Mouse (Mus musculus) intestine, postnatal 0 days (tissue): ENCODE measurements around the gene Acss2. TPM values are rescaled to one million over a fixed set of nuclear protein-coding genes. Genes with fewer than 3 reads are reported as not detected.

Experiments used
- ATAC-seq: fragments of 200-750 bp; cut with Nextera tagmentation; 2 replicates; pipeline ENCODE4 v1.8.0; 2017; ENCODE audit warnings: mild to moderate bottlenecking, moderate TSS enrichment, moderate library complexity
- H3K27ac ChIP-seq: fragments of 300-500 bp; sonication (generic); 2 replicates; pipeline ENCODE4 v1.5.1; 2014; ENCODE audit warnings: mild to moderate bottlenecking, low read depth, low read length, moderate library complexity
- H3K27me3 ChIP-seq: fragments of 300-500 bp; sonication (generic); replicated peaks from 2 replicates; pipeline ENCODE4 v1.6.1; 2014; ENCODE audit warnings: low read length, mixed read lengths; ENCODE audit not compliant: control insufficient read depth, insufficient read depth
- H3K36me3 ChIP-seq: fragments of 300-500 bp; sonication (generic); 2 replicates; pipeline ENCODE4 v1.6.1; 2014; ENCODE audit warnings: mild to moderate bottlenecking, moderate library complexity; ENCODE audit not compliant: control insufficient read depth, insufficient read depth
- H3K4me1 ChIP-seq: fragments of 300-500 bp; sonication (generic); replicated peaks from 2 replicates; pipeline ENCODE4 v1.6.1; 2014; ENCODE audit warnings: antibody characterized with exemption, low read length, mixed read lengths; ENCODE audit not compliant: control insufficient read depth, insufficient read depth
- H3K4me2 ChIP-seq: fragments of 300-500 bp; sonication (generic); replicated peaks from 2 replicates; pipeline ENCODE4 v1.6.1; 2014; ENCODE audit warnings: low read depth, mild to moderate bottlenecking, moderate library complexity
- H3K4me3 ChIP-seq: fragments of 300-500 bp; sonication (generic); 2 replicates; pipeline ENCODE4 v1.5.1; 2014; ENCODE audit warnings: low read depth, low read length
- H3K9ac ChIP-seq: fragments of 300-500 bp; sonication (generic); 2 replicates; pipeline ENCODE4 v1.6.1; 2014; ENCODE audit warnings: mild to moderate bottlenecking, low read depth, low read length
- H3K9me3 ChIP-seq: fragments of 300-500 bp; sonication (generic); 2 replicates; pipeline ENCODE4 v1.6.1; 2016; ENCODE audit warnings: mixed run types; ENCODE audit not compliant: control insufficient read depth
- CTCF ChIP-seq: sonication (generic); IDR thresholded peaks from 2 replicates; pipeline ENCODE4 v1.5.1; 2016; ENCODE audit warnings: low read depth, mild to moderate bottlenecking, control low read depth, antibody characterized with exemption, moderate library complexity
- WGBS: fragments of 180-500 bp; shearing (Covaris S2); extraction: QIAGEN DNeasy Blood & Tissue Kit; methylation state at CpG from one replicate; pipeline ENCODE4 v1.1.7; 2014; 5-methylcytosine and 5-hydroxymethylcytosine counted together
- polyA plus RNA-seq: library from polyadenylated mRNA; unstranded; fragments of >200 nt; fragmentation: Nextera tagmentation; extraction: Ambion mirVana; gene quantifications from 2 replicates; pipeline ENCODE4 v1.2.1, GENCODE M21; 2015

Gene Acss2
- polyA plus RNA-seq = 8.4 and 9.5 TPM in 2 replicates

- WGBS = 3% methylated on average over 70 of the region's 70 CpGs
- peak; percentile 93 for TF ChIP-seq CTCF
Observed at GRCm38 (mm10) chr2:155517455-155518423, at the start of gene Acss2, which contains the start of gene Ggt7. Acss2 (plus strand) TSS chr2:155517948. Ggt7 (minus strand) TSS chr2:155518237.

GRCm38 (mm10) chr2:155472671-155473569, 44.8 kb upstream of the Acss2 start:
- peak overlapping the region; percentile 97 for H3K4me3 ChIP-seq
- H3K4me1 ChIP-seq = peaks cover 3% of the 10 kb centered on the region; the same call in 1 of the 2 replicates
- no peaks in the 10 kb centered on the region for H3K36me3 ChIP-seq
- H3K9ac ChIP-seq = peak overlapping the region; percentile 99
- H3K27ac ChIP-seq = peak overlapping the region; percentile 93
- ATAC-seq = peak; percentile 76; the same call in 1 of the 2 replicates
- WGBS = under 1% methylated on average over 61 of the region's 71 CpGs
- H3K9me3 ChIP-seq = no peaks in the 10 kb centered on the region
- peak overlapping the region; percentile 74 for H3K4me2 ChIP-seq
- no peaks in the 10 kb centered on the region for H3K27me3 ChIP-seq
- TF ChIP-seq CTCF = no peak

More at GRCm38 (mm10) chr2:155517455-155518423, at the start of gene Acss2, which contains the start of gene Ggt7:
- no peak within 1 kb of the TSS; the same call in 1 of the 2 replicates for H3K27ac ChIP-seq
- peak within 1 kb of the TSS; percentile 80 for H3K4me3 ChIP-seq
- no peaks in the 10 kb centered on the region for H3K4me1 ChIP-seq
- peak within 1 kb of the TSS; percentile 51 for H3K9ac ChIP-seq
- H3K36me3 ChIP-seq = no peaks in the 10 kb centered on the region
- peak within 1 kb of the TSS; percentile 87 for H3K4me2 ChIP-seq
- no peaks in the 10 kb centered on the region for H3K9me3 ChIP-seq
- peak; percentile 99 for ATAC-seq
- H3K27me3 ChIP-seq = peaks cover 6% of the 10 kb centered on the region; the same call in 1 of the 2 replicates

- under 1% methylated on average over 59 of the region's 72 CpGs for WGBS
- Histone ChIP-seq H3K36me3 (no peaks in the 10 kb centered on the region), H3K4me3 (peak within 1 kb of the TSS; percentile 97), H3K4me2 (peak within 1 kb of the TSS; percentile 74), H3K27ac (peak within 1 kb of the TSS; percentile 93), H3K9me3 (no peaks in the 10 kb centered on the region), H3K27me3 (no peaks in the 10 kb centered on the region), H3K9ac (peak within 1 kb of the TSS; percentile 99), H3K4me1 (peaks cover 3% of the 10 kb centered on the region; the same call in 1 of the 2 replicates)
- TF ChIP-seq CTCF = 0 out of 2 replicates have a peak, but pooled peaks have one; percentile 5
- ATAC-seq = peak; percentile 81
Observed at GRCm38 (mm10) chr2:155473570-155474088, 44.1 kb upstream of the Acss2 start, which contains the start of gene Ncoa6. Ncoa6 (minus strand) TSS chr2:155473894.

GRCm38 (mm10) chr2:155482021-155482420, 35.7 kb upstream of the Acss2 start:
- Histone ChIP-seq H3K4me2 (no peak overlapping the region), H3K27me3 (no peaks in the 10 kb centered on the region), H3K9me3 (no peaks in the 10 kb centered on the region), H3K4me1 (no peaks in the 10 kb centered on the region), H3K9ac (no peak overlapping the region), H3K36me3 (no peaks in the 10 kb centered on the region), H3K4me3 (no peak overlapping the region), H3K27ac (no peak overlapping the region)
- 46% methylated on average over 3 of the region's 3 CpGs for WGBS
- TF ChIP-seq CTCF = peak; percentile 75
- no peak for ATAC-seq

GRCm38 (mm10) chr2:155490998-155491397, 26.8 kb upstream of the Acss2 start:
- H3K27ac ChIP-seq = no peak overlapping the region
- no peak overlapping the region for H3K4me2 ChIP-seq
- no peak overlapping the region for H3K9ac ChIP-seq
- TF ChIP-seq CTCF = no peak
- 80% methylated on average over 6 of the region's 6 CpGs for WGBS
- H3K9me3 ChIP-seq = no peaks in the 10 kb centered on the region
- ATAC-seq = no peak
- no peaks in the 10 kb centered on the region for H3K27me3 ChIP-seq
- no peaks in the 10 kb centered on the region for H3K36me3 ChIP-seq
- no peaks in the 10 kb centered on the region for H3K4me1 ChIP-seq
- H3K4me3 ChIP-seq = no peak overlapping the region
